Mouse (Mus musculus) ES-E14 (cell line): ENCODE measurements at regions not wholly inside any gene's neighbourhood (a gene's known extent, or its start where the extent isn't known, plus 50 kb on each side); places are given as distances from the start of the nearest gene placed in this dataset.

Experiments used
- HCFC1 ChIP-seq: IDR thresholded peaks from 2 replicates; pipeline ENCODE4 v1.6.1; 2012; ENCODE audit warnings: low read length, inconsistent platforms, borderline replicate concordance; ENCODE audit not compliant: insufficient read depth
- MAFK ChIP-seq: IDR thresholded peaks from 2 replicates; pipeline ENCODE4 v1.6.1; 2014; ENCODE audit warnings: mild to moderate bottlenecking, low read depth, low read length, inconsistent platforms; ENCODE audit not compliant: insufficient read depth
- ZC3H11A ChIP-seq: IDR thresholded peaks from 2 replicates; pipeline ENCODE4 v1.6.1; 2012; ENCODE audit warnings: low read depth, mild to moderate bottlenecking, inconsistent platforms, low read length, borderline replicate concordance

DNA sequence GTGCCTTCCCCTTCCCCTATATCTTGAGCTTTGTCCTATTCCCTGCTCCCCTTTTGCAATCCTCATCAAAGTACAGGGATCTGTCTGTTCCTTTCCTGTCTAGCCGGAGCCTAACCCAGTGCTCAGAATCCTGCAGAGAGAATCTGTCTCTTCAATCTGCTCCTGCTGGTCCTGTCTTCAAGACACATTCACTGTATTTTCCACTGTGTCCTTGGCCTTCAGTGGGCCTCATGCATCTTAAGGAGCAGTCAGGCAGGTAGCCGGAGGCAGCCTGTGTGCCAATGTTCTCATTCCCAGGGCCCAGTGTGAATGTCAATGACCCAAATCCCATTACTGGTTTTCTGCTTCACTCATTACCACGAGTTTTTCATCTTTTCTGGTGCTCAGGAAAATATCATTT lies 737.8 kb upstream of the A1bg start:
- TF ChIP-seq HCFC1, result no peak
- TF ChIP-seq ZC3H11A, result no peak
- TF ChIP-seq MAFK, result no peak
